Comparison of ENCODE assay signal across 24 mouse cellular contexts in genomic region chr13:89670505-89670904, GRCm38 (mm10).
DNase-seq lines count a peak whose midpoint lies in the region; ATAC-seq and TF ChIP-seq lines count a peak whose summit lies in the region.
"Had no signal": no experiment of that assay in that cellular context is flagged by ENCODE, and none has a peak within 500 bp of the region (broad histone marks: within the 10 kb centered on the region; RNA-seq: fewer than 3 reads in every experiment).

No protein-coding gene starts in this region.

- 90% methylated on average over 3 of the region's 3 CpGs for WGBS in midbrain, embryonic 13.5 days
- WGBS in lung, postnatal 0 days = 74% methylated on average over 3 of the region's 3 CpGs

- peak overlapping the region; percentile 53 for H3K4me2 ChIP-seq in myocyte (ENCODE audit: low read depth)
- H3K4me2 ChIP-seq in midbrain, embryonic 13.5 days (replicated peaks) = no peak overlapping the region
- no peak overlapping the region for H3K4me2 ChIP-seq in lung, postnatal 0 days (replicated peaks; ENCODE audit: low read depth, low read length)
- H3K4me2 ChIP-seq: embryonic facial prominence, embryonic 12.5 days; forebrain, embryonic 12.5 days had no signal

- H3K9ac ChIP-seq in midbrain, embryonic 13.5 days (replicated peaks) = no peak overlapping the region
- no peak overlapping the region for H3K9ac ChIP-seq in lung, postnatal 0 days (replicated peaks; ENCODE audit: low read depth)
- H3K9ac ChIP-seq: embryonic facial prominence, embryonic 12.5 days; forebrain, embryonic 12.5 days had no signal

- no peaks in the 10 kb centered on the region for H3K9me3 ChIP-seq in midbrain, embryonic 13.5 days
- H3K9me3 ChIP-seq in lung, postnatal 0 days (ENCODE audit: low read length) = no peaks in the 10 kb centered on the region
- H3K9me3 ChIP-seq: embryonic facial prominence, embryonic 10.5 days; embryonic facial prominence, embryonic 12.5 days; forebrain, embryonic 10.5 days; forebrain, embryonic 12.5 days; G1E had no signal

- no peak for TF ChIP-seq EP300 in lung, postnatal 0 days (IDR thresholded peaks at IDR 0.05)

- no peak overlapping the region for H3ac ChIP-seq in myocyte (ENCODE audit: control insufficient read depth, insufficient read length)

- H3K27ac ChIP-seq in midbrain, embryonic 13.5 days = no peak overlapping the region
- H3K27ac ChIP-seq in lung, postnatal 0 days (ENCODE audit: low read length) = no peak overlapping the region
- H3K27ac ChIP-seq: embryonic facial prominence, embryonic 10.5 days; forebrain, embryonic 10.5 days; forebrain, embryonic 12.5 days had no signal

- H3K36me3 ChIP-seq in myocyte (ENCODE audit: control insufficient read depth, insufficient read depth) = peaks cover 30% of the 10 kb centered on the region
- peaks cover 13% of the 10 kb centered on the region for H3K36me3 ChIP-seq in midbrain, embryonic 13.5 days
- H3K36me3 ChIP-seq in lung, postnatal 0 days (ENCODE audit: insufficient read depth, low read length) = no peaks in the 10 kb centered on the region
- H3K36me3 ChIP-seq: G1E had no signal

- H3K4me1 ChIP-seq in midbrain, embryonic 13.5 days (replicated peaks) = no peaks in the 10 kb centered on the region
- H3K4me1 ChIP-seq in lung, postnatal 0 days (ENCODE audit: insufficient read depth, low read depth, low read length) = no peaks in the 10 kb centered on the region

- H3K27me3 ChIP-seq in myocyte (ENCODE audit: control insufficient read depth, insufficient read depth, insufficient read length) = no peaks in the 10 kb centered on the region
- no peaks in the 10 kb centered on the region for H3K27me3 ChIP-seq in midbrain, embryonic 13.5 days
- no peaks in the 10 kb centered on the region for H3K27me3 ChIP-seq in lung, postnatal 0 days (replicated peaks; ENCODE audit: insufficient read depth, low read length)
- H3K27me3 ChIP-seq: CH12.LX; embryonic facial prominence, embryonic 12.5 days; forebrain, embryonic 12.5 days; Patski had no signal

- no peaks in the 10 kb centered on the region for H3K79me2 ChIP-seq in myocyte (ENCODE audit: control insufficient read depth, insufficient read depth)

- no peak for TF ChIP-seq POLR2A in myocyte (IDR thresholded peaks at IDR 0.05; ENCODE audit: insufficient read length, low read depth)

- no peak for TF ChIP-seq CTCF in lung, postnatal 0 days (IDR thresholded peaks at IDR 0.05)

- peak; percentile 65 for ATAC-seq in activated CD4-positive, CD25-positive, alpha-beta regulatory T cell, adult 4 months
- no peak for ATAC-seq in midbrain, embryonic 13.5 days
- no peak for ATAC-seq in lung, postnatal 0 days
- ATAC-seq: Patski had no signal

- peak; percentile 30 for DNase-seq in CD4-positive helper T cell, adult 2 months (ENCODE audit: low read depth, low spot score)
- peak; percentile 32 for DNase-seq in induced T-regulatory cell, adult 2 months (ENCODE audit: low read depth)
- DNase-seq in lung, postnatal 0 days (ENCODE audit: low spot score) = no peak
- no peak for DNase-seq in layer of hippocampus, adult 11-12 months (ENCODE audit: low spot score)
- DNase-seq: adrenal gland, adult 2 months; adrenal gland, postnatal 10 days; adrenal gland, postnatal 25 days; cerebellum, adult 11 months; cerebellum, adult 18-20 months; cerebellum, adult 8-10 months; cerebellum, adult 9-11 months; cerebellum, postnatal 14 days; cerebellum, postnatal 36 days had no signal

- H3K4me3 ChIP-seq in myocyte = no peak overlapping the region
- no peak overlapping the region for H3K4me3 ChIP-seq in midbrain, embryonic 13.5 days (replicated peaks)
- no peak overlapping the region for H3K4me3 ChIP-seq in lung, postnatal 0 days (ENCODE audit: low read depth, low read length)
- H3K4me3 ChIP-seq: embryonic facial prominence, embryonic 10.5 days; embryonic facial prominence, embryonic 12.5 days; erythroblast, embryonic 14.5 days; forebrain, embryonic 10.5 days; forebrain, embryonic 12.5 days had no signal

TF ChIP-seq in myocyte, 11 proteins besides CTCF, POLR2A, EP300 and RAD21:
- no peak for TF ChIP-seq REST (IDR thresholded peaks at IDR 0.05; ENCODE audit: insufficient read depth, insufficient read length)
- no peak for TF ChIP-seq E2F4 (IDR thresholded peaks at IDR 0.05; ENCODE audit: insufficient read depth)
- no peak for TF ChIP-seq MYOG (IDR thresholded peaks at IDR 0.05; ENCODE audit: control insufficient read depth in 1 of 3, insufficient read depth in 1 of 3, insufficient read length in 2 of 3, low read depth in 2 of 3)
- TF ChIP-seq MYOD1 (IDR thresholded peaks at IDR 0.05; ENCODE audit: control insufficient read depth in 1 of 3, insufficient read length in 2 of 3, low read depth in 2 of 3) = no peak
- no peak for TF ChIP-seq SRF (IDR thresholded peaks at IDR 0.05; ENCODE audit: control insufficient read depth, insufficient read length, low read depth)
- TF ChIP-seq TCF12 (IDR thresholded peaks at IDR 0.05; ENCODE audit: insufficient read depth, poor library complexity, severe bottlenecking) = no peak
- TF ChIP-seq USF1 (IDR thresholded peaks at IDR 0.05; ENCODE audit: low read depth) = no peak
- no peak for TF ChIP-seq TCF3 (IDR thresholded peaks at IDR 0.05; ENCODE audit: insufficient read length, low read depth)
- TF ChIP-seq CEBPB (IDR thresholded peaks at IDR 0.05; ENCODE audit: insufficient read depth, poor library complexity, severe bottlenecking) = no peak
- TF ChIP-seq MAX (IDR thresholded peaks at IDR 0.05; ENCODE audit: low read depth) = no peak
- TF ChIP-seq POLR2AphosphoS2 (IDR thresholded peaks at IDR 0.05; ENCODE audit: insufficient read length, low read depth) = no peak

Comparison
In these comparisons a context has a peak if more than half of its experiments do, and no peak if none do; other contexts are left out.
1. DNase-seq: peak in CD4-positive helper T cell, adult 2 months (single experiment) and induced T-regulatory cell, adult 2 months (single experiment); none in lung, postnatal 0 days (single experiment) and layer of hippocampus, adult 11-12 months (single experiment).